Mouse (Mus musculus): ENCODE data around the gene Serpinb3c.
"Not testable (repeated sequence)": the region's sequence is repeated elsewhere in the genome, so short reads cannot be mapped to it uniquely, and the experiment has no call there.

Serpinb3c gene

DNA sequence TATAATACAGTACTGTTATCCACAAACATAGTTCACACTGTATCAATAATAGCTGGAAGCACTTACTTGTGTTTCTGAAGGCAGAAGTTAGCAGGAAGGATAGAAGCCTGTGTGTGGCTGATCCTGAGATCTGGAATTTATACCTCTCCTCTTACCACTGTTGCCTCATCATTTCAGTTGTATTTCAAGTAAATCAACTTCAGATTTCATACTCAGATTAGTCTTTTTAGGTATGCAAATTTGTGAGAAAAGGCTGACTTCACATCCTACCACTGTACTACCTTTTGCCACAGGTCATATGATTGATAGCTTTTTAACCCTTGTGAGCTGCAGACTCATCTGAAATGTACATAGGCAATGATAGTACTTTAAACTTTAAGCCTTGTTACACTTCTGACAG lies at the start of gene Serpinb3c, which contains the start of gene Serpinb3b:
Gene Serpinb3c (minus strand): TSS at position 111 of the 400 bp plus-strand sequence.
Gene Serpinb3b (minus strand): TSS at position 101 of the 400 bp plus-strand sequence.
- DNase-seq = not testable (repeated sequence)

DNA sequence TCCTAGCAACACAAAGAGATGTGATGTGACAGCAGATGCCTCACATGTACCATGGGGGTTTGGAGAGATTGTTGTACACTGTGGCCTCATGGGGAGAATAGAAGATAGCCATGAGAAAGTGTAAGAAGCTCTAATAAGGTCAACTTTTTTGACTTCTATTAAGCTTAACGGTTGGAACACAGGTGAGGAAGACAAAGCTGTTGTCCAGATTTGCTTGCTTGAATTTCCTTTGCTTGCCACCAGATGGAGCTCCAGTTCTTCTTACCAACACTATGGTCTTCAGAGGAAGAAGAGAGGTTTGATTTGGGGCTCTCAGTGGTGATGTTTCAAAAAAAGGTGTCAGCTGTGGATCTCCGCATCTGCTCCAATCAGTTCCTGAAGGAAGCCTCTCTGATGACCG lies 35.0 kb downstream of the Serpinb3c start:
- not testable (repeated sequence) for DNase-seq

All from thymus, adult 18-20 months (tissue).